Mouse (Mus musculus) retina, embryonic 14.5 days (tissue): Measurements from ENCODE around the gene Aim2.

Experiments
- DNase-seq: peaks from one replicate; pipeline ENCODE4 v3.0.0-alpha.2; 2015; ENCODE audit warnings: low spot score

The Aim2 gene

GRCm38 (mm10) chr1:173348527-173348926, 2.2 kb upstream of the Aim2 start:
- no peak for DNase-seq

GRCm38 (mm10) chr1:173349192-173349591, 1.5 kb upstream of the Aim2 start:
- no peak for DNase-seq

DNA sequence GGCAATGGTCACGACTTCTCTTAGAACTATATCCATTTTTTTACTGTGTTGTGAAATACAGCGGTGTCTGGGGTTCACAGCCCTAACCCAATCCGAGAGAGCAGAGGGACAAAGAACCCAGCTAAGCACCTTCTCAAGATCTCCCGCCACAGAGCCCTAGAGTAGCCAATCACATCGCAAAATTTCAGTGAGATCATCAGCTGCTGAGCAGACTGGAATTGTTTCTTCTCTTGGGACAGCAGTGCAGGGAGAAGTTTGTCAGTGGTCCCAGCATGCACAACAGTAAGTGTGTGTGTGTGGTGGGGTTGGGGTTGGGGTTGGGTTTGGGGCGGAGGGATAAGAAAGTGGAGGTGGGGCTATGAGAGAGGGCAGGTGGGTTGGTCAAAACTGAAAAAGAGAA, 733 bp upstream of the Aim2 start:
- peak; percentile 70 for DNase-seq

DNA sequence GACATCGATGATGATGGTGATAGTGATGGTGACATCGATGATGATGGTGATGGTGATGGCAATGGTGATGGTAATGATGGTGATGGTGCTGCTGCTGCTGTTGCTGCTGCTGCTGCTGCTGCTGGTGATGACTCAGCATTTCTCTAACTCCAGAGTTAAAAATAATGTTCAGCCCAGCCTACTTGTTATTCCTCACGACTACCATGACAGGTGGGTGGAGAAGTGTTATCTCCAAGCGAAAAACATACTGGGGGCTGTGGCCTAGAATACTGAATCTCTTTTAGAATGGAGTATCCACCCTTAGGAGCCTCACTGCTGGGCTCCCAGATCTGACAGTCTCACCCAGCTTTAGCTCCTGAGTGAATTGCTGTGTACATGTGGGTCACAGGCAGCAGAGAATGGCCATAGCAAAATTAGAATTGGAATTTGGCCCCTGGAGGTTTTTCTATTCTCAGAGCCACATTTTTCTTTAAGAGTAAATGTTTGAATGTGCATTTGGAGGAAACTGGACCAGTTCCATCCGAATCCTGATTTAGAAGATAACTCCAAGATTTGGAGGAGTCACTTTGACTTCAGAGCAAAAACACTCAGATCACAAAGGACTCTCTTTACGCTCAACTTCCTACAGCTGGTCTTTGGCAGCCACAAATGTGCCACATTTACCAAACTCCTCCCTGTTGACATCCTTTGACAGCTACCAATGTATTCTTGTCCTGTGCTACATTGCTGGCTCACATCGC, 4.6 kb downstream of the Aim2 start:
- DNase-seq = no peak

DNA sequence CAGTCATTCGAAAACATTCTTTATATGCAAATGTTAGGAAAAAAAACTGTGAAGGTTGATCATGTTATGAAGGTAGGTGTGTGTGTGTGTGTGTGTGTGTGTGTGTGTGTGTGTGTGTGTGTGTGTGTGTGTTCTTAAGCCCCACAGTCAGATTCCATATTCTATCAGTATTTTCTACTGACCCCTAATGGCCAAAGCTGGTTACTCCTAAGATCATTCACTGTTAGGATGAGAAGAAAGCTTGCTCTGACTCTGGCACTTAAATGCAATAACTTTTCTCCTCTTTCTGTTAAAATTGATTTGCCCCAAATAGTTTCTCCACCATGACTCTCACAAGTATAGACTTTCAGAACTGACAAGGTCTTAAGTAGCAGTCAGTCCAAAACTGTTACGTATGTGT, 6.0 kb downstream of the Aim2 start:
- peak; percentile 51 for DNase-seq

DNA sequence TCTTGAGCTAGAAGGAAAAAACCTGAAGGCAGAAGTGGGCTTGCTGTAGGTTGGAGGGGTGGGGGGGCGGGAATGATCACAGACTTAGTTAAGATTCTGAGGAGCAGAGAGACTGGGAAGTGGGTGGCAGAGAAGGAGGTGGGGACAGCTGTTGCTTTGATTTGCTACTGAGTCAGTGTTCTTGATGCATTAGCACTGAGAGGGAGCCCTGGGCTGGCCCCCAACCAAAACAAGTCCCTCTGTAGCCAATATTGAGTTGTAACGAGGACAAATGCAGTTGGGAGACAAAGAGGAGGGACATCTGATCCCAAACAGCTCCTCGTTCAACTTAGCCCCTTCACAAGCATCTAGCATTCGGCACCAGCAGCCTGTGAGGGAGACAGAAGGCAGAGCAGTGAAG, 7.1 kb downstream of the Aim2 start:
- DNase-seq = no peak

GRCm38 (mm10) chr1:173359590-173360290, 9.1 kb downstream of the Aim2 start:
- no peak for DNase-seq

DNA sequence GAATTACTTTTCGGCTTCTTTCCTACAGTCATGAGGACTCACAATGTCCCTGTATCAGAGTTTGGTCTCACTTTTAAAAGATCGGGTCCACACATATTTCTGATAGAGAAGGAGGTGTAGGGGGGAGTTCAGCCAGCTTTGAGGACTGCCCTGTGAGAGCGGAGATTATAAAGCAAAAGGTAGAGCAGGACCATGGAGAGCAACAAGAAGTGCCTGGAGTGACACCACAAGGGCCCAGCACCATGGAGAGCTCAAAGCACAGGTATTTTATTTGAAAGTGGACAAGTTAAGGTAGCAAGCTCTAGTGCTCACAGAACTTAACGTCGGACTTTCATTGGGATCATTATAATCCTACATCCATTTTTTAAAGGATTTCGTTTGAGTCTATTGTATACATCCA, 11.0 kb downstream of the Aim2 start:
- peak; percentile 23 for DNase-seq

DNA sequence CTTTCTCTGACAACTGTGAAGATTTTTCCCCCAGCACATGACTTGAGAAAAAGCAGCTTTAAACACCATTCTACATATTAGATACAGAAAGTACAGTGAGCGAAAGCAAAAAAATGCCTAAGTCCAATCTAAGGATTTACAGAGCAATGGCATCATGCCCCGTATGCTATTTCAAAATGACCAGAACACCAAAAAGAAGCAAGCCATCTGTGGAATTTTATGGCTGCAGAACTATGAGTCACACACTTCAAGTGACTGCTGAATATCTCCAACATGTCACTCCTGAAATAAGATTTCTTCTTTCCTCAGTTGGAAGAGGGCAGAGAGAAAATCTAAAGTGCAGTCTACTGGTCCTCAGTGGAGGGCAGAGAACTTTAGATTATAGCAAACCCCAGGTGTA, 12.8 kb downstream of the Aim2 start:
- DNase-seq = no peak

- no peak for DNase-seq
These were observed 13.6 kb downstream of the Aim2 start for GRCm38 (mm10) chr1:173364125-173364800.

- peak; percentile 47 for DNase-seq
These were observed 15.3 kb downstream of the Aim2 start for GRCm38 (mm10) chr1:173365970-173366409.

DNA sequence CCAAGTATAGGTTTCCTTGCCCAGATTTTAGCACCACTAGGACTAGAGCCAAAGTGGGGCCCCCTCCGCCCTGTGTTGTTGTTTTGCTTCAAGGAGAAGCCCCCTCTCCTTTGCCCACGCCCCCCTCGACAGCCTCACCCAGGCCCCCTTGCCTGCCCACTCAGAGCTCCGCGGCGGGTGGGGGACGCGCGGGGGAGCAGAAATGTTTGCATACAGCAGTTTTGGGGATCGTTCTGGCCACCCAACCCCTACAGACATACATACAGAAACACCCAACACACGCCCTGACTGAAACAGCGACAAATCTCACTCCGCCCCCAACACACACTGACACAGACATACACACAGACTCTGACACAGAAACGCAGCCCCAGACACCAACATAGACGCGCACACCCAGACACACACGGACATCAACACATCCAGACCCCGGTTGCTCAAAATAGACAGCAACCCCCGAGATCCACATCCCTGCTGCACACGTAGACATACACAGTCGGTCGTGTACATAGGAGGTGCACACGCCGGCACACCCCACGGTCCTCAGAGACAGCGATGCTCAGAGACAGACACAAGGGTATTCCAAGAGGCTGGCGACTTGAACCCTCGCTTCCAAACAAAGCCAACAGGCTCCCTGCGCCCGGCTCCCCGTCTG, 16.1 kb downstream of the Aim2 start:
- DNase-seq = peak; percentile 58

DNA sequence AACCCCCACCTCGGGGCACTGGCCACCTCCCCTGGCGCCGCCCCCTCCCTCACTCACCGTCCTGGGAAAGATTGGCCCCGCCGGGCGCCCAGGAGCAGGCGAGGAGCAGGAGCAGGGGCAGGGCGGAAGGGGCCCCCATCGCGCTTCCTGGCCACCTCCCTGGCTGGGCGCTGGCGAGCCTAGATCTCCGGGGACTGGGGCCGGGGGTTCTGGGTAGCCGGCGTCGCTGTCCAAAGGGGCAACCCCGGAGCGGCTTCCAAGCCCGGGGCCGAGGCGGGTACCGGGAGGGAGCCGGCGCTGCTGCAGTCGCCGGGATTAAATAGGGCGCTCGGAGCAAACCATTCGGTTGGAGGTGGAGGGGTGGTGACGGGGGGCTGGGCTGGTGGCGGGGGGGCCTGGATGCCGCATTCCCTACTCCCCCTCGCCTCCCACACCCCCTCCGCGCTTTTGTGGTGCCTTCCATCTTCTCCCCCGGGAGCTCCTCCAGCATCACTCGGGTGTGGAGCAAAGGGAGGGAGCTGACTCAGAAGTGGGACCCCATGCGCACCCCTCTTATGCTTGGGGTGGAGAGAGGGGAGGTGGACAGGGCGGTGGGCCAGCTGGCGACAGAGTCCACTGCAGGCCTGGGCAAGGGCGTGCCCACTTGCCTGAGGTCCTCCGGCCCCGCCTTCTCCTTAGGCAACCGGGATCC, 16.8 kb downstream of the Aim2 start, which contains the start of gene Cadm3:
Gene Cadm3, minus strand, starts transcription at position 340 of the 691 bp plus-strand sequence.
- peak; percentile 83 for DNase-seq

DNA sequence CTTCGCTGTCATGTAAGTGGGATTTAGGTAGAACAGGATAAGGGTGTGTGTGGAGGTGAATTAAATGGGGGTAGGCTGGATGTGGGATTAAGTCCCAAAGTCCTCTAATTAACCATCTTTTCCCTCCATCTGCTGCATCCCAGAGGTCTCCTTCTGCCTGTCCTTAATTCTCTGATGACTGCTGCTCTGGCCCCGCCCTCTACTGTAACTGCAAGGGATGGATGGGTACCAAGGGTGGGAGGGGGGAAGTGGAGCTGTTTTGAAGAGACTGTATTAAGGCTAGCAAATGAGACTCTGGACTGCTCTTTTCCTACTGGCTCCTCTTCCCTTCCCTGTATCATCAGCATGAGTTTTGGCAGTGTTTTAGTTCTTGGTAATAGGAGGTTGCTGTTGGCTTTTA, 18.9 kb downstream of the Aim2 start:
- DNase-seq = peak; percentile 49

DNA sequence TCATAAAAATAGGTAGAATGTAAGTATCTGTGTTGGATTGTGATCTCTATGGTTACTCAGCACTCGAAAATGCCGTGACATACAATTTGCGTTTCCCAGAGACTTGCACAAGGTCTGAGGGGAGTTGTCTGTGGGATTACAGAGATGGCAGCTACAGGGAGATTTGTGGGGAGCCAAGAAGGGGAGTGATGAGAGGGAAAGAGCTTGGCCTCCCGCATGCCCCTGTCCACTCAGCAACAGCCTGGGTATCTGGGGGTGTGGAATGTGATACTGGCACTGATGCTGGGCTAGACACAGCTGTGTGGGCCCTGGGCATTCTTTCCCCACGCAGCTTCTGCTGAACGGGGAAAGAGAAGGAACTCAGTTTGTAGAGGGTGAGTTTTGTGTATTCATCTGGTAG, 19.8 kb downstream of the Aim2 start:
- DNase-seq = no peak

DNA sequence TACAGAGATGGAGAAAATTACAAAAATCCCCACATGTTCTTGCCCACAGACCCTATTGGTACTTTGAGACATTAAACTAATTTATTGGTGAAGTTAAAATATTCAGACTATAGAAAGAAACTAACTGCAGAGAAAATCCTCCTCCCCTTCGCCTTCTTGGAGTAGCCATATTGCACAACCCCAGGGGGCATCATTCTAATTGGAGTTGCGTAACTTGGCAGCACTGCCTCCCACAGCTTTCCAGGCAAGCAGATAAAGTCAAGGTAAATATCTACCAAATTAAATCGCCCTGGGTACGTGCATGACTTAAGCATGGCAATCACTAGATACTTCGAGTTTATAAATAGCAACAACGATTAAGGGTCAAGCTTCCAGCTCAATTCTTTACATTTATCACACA, 20.9 kb downstream of the Aim2 start:
- no peak for DNase-seq

DNA sequence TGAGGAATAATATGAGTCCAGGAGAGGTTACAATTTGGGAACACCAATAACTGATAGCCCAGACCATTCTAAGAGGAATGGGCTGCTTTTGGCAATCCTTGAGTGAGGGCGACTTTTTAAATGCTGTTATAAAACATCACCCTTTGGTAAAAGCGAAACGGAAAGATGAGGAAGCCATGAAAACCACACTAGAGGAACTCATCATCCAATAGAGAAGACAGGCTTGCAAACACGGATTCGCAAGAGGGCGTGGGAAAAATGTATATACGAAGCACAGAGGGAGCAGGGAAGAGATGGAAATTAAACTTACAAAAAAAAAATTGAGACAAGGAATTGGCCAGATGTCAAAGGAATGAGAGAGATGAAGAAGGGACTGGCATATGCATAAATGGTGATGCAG, 23.3 kb downstream of the Aim2 start:
- DNase-seq = no peak

DNA sequence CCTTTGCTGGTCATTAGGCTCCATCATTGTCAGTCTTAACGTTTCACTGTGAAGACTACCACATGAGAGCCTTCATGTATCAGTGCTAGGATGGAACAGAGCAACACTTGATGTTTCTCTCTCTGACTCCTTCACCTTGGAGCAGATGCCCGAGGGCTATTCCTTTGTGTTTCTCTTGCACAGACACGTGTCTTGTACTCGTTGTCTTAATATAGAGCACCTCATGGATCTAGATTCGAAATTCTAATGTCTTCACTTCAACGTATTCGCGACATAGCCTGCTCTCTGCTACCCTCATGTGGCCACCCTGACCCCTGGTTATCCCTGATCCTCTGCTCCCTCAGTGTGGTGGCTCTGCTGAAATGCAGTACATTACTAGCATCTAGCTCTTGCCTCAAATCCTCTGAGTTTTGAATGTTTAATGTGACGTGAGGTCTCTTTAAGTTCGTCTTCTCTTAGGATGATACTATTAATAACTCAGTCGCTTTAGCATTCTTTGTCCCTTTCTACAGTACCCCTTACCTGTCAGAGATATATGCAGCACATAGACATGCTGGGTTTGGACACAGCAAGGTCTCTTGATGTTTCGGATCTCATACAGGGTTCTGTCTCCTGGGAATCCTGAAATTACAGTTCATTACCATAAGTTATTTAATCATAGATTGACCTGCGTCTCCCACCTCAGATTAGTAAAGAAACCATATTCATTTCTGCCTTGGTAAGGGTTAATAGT, 26.9 kb downstream of the Aim2 start:
- DNase-seq = peak; percentile 77

- DNase-seq = no peak
These were observed 30.8 kb downstream of the Aim2 start for GRCm38 (mm10) chr1:173381436-173381835.

GRCm38 (mm10) chr1:173389431-173389830, 38.8 kb downstream of the Aim2 start:
- no peak for DNase-seq

DNA sequence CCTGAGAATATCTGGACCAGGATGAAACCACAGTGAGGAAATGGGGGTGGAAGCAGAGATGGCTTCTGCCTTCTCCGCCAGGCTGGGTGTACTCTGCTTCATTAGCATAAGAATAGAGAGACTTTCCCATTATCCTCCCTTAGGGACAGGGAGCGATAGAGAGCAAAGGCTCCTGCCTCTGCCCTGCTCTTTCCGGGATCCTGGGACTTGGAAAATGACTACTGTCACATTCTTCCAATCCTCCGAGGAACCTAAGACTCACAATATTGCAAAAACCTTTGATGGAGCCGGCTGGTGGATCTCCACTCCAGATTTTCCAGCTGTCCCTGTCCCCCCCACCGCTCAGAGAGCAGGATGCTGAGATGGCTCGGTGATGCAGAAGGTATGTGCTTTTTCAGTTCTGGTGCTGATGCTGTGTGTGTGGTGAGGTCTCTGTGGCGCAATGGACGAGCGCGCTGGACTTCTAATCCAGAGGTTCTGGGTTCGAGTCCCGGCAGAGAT, 39.3 kb downstream of the Aim2 start:
- peak; percentile 89 for DNase-seq
